Mouse (Mus musculus): ENCODE measurements around the gene Rnase10. TPM values are rescaled to one million over a fixed set of nuclear protein-coding genes. Genes with fewer than 3 reads are reported as not detected.
A peak's percentile ranks its signal among the peaks of the same experiment; 100 is the strongest.
"Not testable (repeated sequence)": the region's sequence is repeated elsewhere in the genome, so short reads cannot be mapped to it uniquely, and the experiment has no call there.

The Rnase10 gene
- polyA plus RNA-seq, 1 experiment from 2014 or later, result 0.27 TPM

- DNase-seq (ENCODE audit: low spot score) (no peak), ATAC-seq (replicated peaks; ENCODE audit: low FRiP score, low TSS enrichment, low read depth) (no peak)
- 59% methylated on average over 5 of the region's 5 CpGs for WGBS
These were observed 32.5 kb upstream of the Rnase10 start for GRCm38 (mm10) chr14:50975001-50975400.

GRCm38 (mm10) chr14:50976674-50977073 is 30.9 kb upstream of the Rnase10 start:
- Histone ChIP-seq H3K4me3 (ENCODE audit: low read depth, low read length) (no peak overlapping the region), H3K36me3 (ENCODE audit: control insufficient read depth, insufficient read depth, low read length) (no peaks in the 10 kb centered on the region), H3K27me3 (replicated peaks; ENCODE audit: control insufficient read depth, insufficient read depth, low read length) (no peaks in the 10 kb centered on the region), H3K27ac (ENCODE audit: low read depth) (no peak overlapping the region), H3K4me1 (replicated peaks; ENCODE audit: control insufficient read depth, insufficient read depth, low read length) (no peaks in the 10 kb centered on the region), H3K4me2 (ENCODE audit: low read length) (no peak overlapping the region), H3K9me3 (ENCODE audit: control insufficient read depth, low read length) (no peaks in the 10 kb centered on the region), H3K9ac (ENCODE audit: low read length) (no peak overlapping the region)
- ATAC-seq (replicated peaks; ENCODE audit: low FRiP score, low TSS enrichment, low read depth) (no peak), DNase-seq (ENCODE audit: low spot score) (no peak)
- 35% methylated on average over 9 of the region's 9 CpGs for WGBS

More at GRCm38 (mm10) chr14:50975001-50975400, 32.5 kb upstream of the Rnase10 start:
- Histone ChIP-seq H3K4me1 (replicated peaks; ENCODE audit: control insufficient read depth, insufficient read depth, low read length) (no peaks in the 10 kb centered on the region), H3K4me2 (ENCODE audit: low read length) (no peak overlapping the region), H3K27ac (ENCODE audit: low read depth) (no peak overlapping the region), H3K36me3 (ENCODE audit: control insufficient read depth, insufficient read depth, low read length) (no peaks in the 10 kb centered on the region), H3K9me3 (ENCODE audit: control insufficient read depth, low read length) (no peaks in the 10 kb centered on the region), H3K9ac (ENCODE audit: low read length) (no peak overlapping the region), H3K27me3 (replicated peaks; ENCODE audit: control insufficient read depth, insufficient read depth, low read length) (no peaks in the 10 kb centered on the region), H3K4me3 (ENCODE audit: low read depth, low read length) (no peak overlapping the region)

GRCm38 (mm10) chr14:50978451-50978850 is 29.1 kb upstream of the Rnase10 start:
- not testable (repeated sequence) for H3K27ac ChIP-seq (ENCODE audit: low read depth); H3K9me3 ChIP-seq (ENCODE audit: control insufficient read depth, low read length); H3K36me3 ChIP-seq (ENCODE audit: control insufficient read depth, insufficient read depth, low read length); DNase-seq (ENCODE audit: low spot score); H3K9ac ChIP-seq (ENCODE audit: low read length); ATAC-seq (replicated peaks; ENCODE audit: low FRiP score, low TSS enrichment, low read depth); H3K4me3 ChIP-seq (ENCODE audit: low read depth, low read length); H3K4me1 ChIP-seq (replicated peaks; ENCODE audit: control insufficient read depth, insufficient read depth, low read length); H3K4me2 ChIP-seq (ENCODE audit: low read length); H3K27me3 ChIP-seq (replicated peaks; ENCODE audit: control insufficient read depth, insufficient read depth, low read length)
- WGBS, result 91% methylated on average over 6 of the region's 6 CpGs

GRCm38 (mm10) chr14:50979631-50980030 is 27.9 kb upstream of the Rnase10 start:
- Histone ChIP-seq H3K9me3 (ENCODE audit: control insufficient read depth, low read length) (no peaks in the 10 kb centered on the region), H3K9ac (ENCODE audit: low read length) (no peak overlapping the region), H3K27me3 (replicated peaks; ENCODE audit: control insufficient read depth, insufficient read depth, low read length) (no peaks in the 10 kb centered on the region), H3K4me3 (ENCODE audit: low read depth, low read length) (no peak overlapping the region), H3K27ac (ENCODE audit: low read depth) (no peak overlapping the region), H3K4me2 (ENCODE audit: low read length) (no peak overlapping the region), H3K36me3 (ENCODE audit: control insufficient read depth, insufficient read depth, low read length) (no peaks in the 10 kb centered on the region), H3K4me1 (replicated peaks; ENCODE audit: control insufficient read depth, insufficient read depth, low read length) (no peaks in the 10 kb centered on the region)
- ATAC-seq (replicated peaks; ENCODE audit: low FRiP score, low TSS enrichment, low read depth) (no peak), DNase-seq (ENCODE audit: low spot score) (no peak)

- Histone ChIP-seq H3K27ac (ENCODE audit: low read depth) (no peak overlapping the region), H3K4me3 (ENCODE audit: low read depth, low read length) (no peak overlapping the region), H3K27me3 (replicated peaks; ENCODE audit: control insufficient read depth, insufficient read depth, low read length) (no peaks in the 10 kb centered on the region), H3K36me3 (ENCODE audit: control insufficient read depth, insufficient read depth, low read length) (no peaks in the 10 kb centered on the region), H3K4me2 (ENCODE audit: low read length) (no peak overlapping the region), H3K9me3 (ENCODE audit: control insufficient read depth, low read length) (no peaks in the 10 kb centered on the region), H3K4me1 (replicated peaks; ENCODE audit: control insufficient read depth, insufficient read depth, low read length) (no peaks in the 10 kb centered on the region), H3K9ac (ENCODE audit: low read length) (no peak overlapping the region)
- 40% methylated on average over 2 of the region's 2 CpGs for WGBS
- no peak for ATAC-seq (replicated peaks; ENCODE audit: low FRiP score, low TSS enrichment, low read depth)
- no peak for DNase-seq (ENCODE audit: low spot score)
These were observed 26.3 kb upstream of the Rnase10 start for GRCm38 (mm10) chr14:50981207-50981606.

- DNase-seq (ENCODE audit: low spot score) (no peak), ATAC-seq (replicated peaks; ENCODE audit: low FRiP score, low TSS enrichment, low read depth) (no peak)
- H3K36me3 ChIP-seq (ENCODE audit: control insufficient read depth, insufficient read depth, low read length), result no peaks in the 10 kb centered on the region
- H3K27me3 ChIP-seq (replicated peaks; ENCODE audit: control insufficient read depth, insufficient read depth, low read length), result no peaks in the 10 kb centered on the region
- H3K4me2 ChIP-seq (ENCODE audit: low read length), result no peak overlapping the region
- H3K9me3 ChIP-seq (ENCODE audit: control insufficient read depth, low read length), result no peaks in the 10 kb centered on the region
- H3K4me3 ChIP-seq (ENCODE audit: low read depth, low read length), result no peak overlapping the region
- H3K9ac ChIP-seq (ENCODE audit: low read length), result no peak overlapping the region
- WGBS, result 70% methylated on average over 5 of the region's 5 CpGs
- no peaks in the 10 kb centered on the region for H3K4me1 ChIP-seq (replicated peaks; ENCODE audit: control insufficient read depth, insufficient read depth, low read length)
- no peak overlapping the region for H3K27ac ChIP-seq (ENCODE audit: low read depth)
These were observed 25.7 kb upstream of the Rnase10 start for GRCm38 (mm10) chr14:50981837-50982236.

- H3K27ac ChIP-seq (ENCODE audit: low read depth), result no peak overlapping the region
- H3K4me2 ChIP-seq (ENCODE audit: low read length), result no peak overlapping the region
- DNase-seq (ENCODE audit: low spot score), result peak; percentile 24
- H3K9me3 ChIP-seq (ENCODE audit: control insufficient read depth, low read length), result no peaks in the 10 kb centered on the region
- H3K4me3 ChIP-seq (ENCODE audit: low read depth, low read length), result no peak overlapping the region
- ATAC-seq (replicated peaks; ENCODE audit: low FRiP score, low TSS enrichment, low read depth), result no peak
- H3K4me1 ChIP-seq (replicated peaks; ENCODE audit: control insufficient read depth, insufficient read depth, low read length), result no peaks in the 10 kb centered on the region
- 73% methylated on average over 2 of the region's 2 CpGs for WGBS
- H3K36me3 ChIP-seq (ENCODE audit: control insufficient read depth, insufficient read depth, low read length), result no peaks in the 10 kb centered on the region
- no peak overlapping the region for H3K9ac ChIP-seq (ENCODE audit: low read length)
- H3K27me3 ChIP-seq (replicated peaks; ENCODE audit: control insufficient read depth, insufficient read depth, low read length), result no peaks in the 10 kb centered on the region
These were observed 19.9 kb upstream of the Rnase10 start for GRCm38 (mm10) chr14:50987668-50988067.

- H3K4me2 ChIP-seq (ENCODE audit: low read length), result no peak overlapping the region
- DNase-seq (ENCODE audit: low spot score) (no peak), ATAC-seq (replicated peaks; ENCODE audit: low FRiP score, low TSS enrichment, low read depth) (peak; percentile 58; the same call in 1 of the 2 replicates)
- no peak overlapping the region for H3K9ac ChIP-seq (ENCODE audit: low read length)
- H3K4me1 ChIP-seq (replicated peaks; ENCODE audit: control insufficient read depth, insufficient read depth, low read length), result no peaks in the 10 kb centered on the region; the same call in 1 of the 2 replicates
- H3K9me3 ChIP-seq (ENCODE audit: control insufficient read depth, low read length), result no peaks in the 10 kb centered on the region
- no peaks in the 10 kb centered on the region for H3K27me3 ChIP-seq (replicated peaks; ENCODE audit: control insufficient read depth, insufficient read depth, low read length)
- no peak overlapping the region for H3K27ac ChIP-seq (ENCODE audit: low read depth)
- no peak overlapping the region for H3K4me3 ChIP-seq (ENCODE audit: low read depth, low read length)
- no peaks in the 10 kb centered on the region for H3K36me3 ChIP-seq (ENCODE audit: control insufficient read depth, insufficient read depth, low read length)
- 74% methylated on average over 3 of the region's 3 CpGs for WGBS
These were observed 16.5 kb upstream of the Rnase10 start for GRCm38 (mm10) chr14:50991037-50991436.

GRCm38 (mm10) chr14:50997088-50997487 is 10.5 kb upstream of the Rnase10 start:
- no peaks in the 10 kb centered on the region for H3K36me3 ChIP-seq (ENCODE audit: control insufficient read depth, insufficient read depth, low read length)
- no peak overlapping the region for H3K27ac ChIP-seq (ENCODE audit: low read depth)
- ATAC-seq (replicated peaks; ENCODE audit: low FRiP score, low TSS enrichment, low read depth) (no peak), DNase-seq (ENCODE audit: low spot score) (no peak)
- no peaks in the 10 kb centered on the region for H3K27me3 ChIP-seq (replicated peaks; ENCODE audit: control insufficient read depth, insufficient read depth, low read length)
- H3K4me1 ChIP-seq (replicated peaks; ENCODE audit: control insufficient read depth, insufficient read depth, low read length), result no peaks in the 10 kb centered on the region; the same call in 1 of the 2 replicates
- no peak overlapping the region for H3K4me3 ChIP-seq (ENCODE audit: low read depth, low read length)
- H3K4me2 ChIP-seq (ENCODE audit: low read length), result no peak overlapping the region
- 60% methylated on average over 3 of the region's 3 CpGs for WGBS
- H3K9ac ChIP-seq (ENCODE audit: low read length), result no peak overlapping the region
- no peaks in the 10 kb centered on the region for H3K9me3 ChIP-seq (ENCODE audit: control insufficient read depth, low read length)
